Mouse (Mus musculus) urinary bladder, postnatal 14 days (tissue): ENCODE measurements at regions not wholly inside any gene's neighbourhood (a gene's known extent, or its start where the extent isn't known, plus 50 kb on each side); places are given as distances from the start of the nearest gene placed in this dataset.

Source experiments
- DNase-seq: peaks from one replicate; pipeline ENCODE4 v3.0.0; 2021; ENCODE audit warnings: low spot score

DNA sequence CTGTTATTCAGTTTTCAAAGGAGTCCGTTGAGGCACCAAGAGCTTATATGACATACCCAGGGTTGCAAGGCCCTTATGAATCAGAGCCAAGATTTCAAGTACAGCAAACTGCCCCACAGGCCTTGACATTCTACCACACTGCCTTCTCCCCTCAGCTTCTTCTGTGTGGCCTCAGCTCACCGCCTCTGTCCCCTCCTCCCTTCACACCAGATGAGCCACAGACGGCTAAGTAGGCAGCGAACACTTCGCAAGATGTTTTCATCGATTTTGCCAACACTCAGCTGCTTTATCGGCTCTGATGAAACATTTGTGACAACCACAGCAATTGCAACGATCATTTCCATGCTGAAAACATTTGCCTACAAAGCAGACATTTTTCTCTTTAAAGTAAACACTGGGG lies 556.7 kb downstream of the Insc start:
- DNase-seq, result no peak

DNA sequence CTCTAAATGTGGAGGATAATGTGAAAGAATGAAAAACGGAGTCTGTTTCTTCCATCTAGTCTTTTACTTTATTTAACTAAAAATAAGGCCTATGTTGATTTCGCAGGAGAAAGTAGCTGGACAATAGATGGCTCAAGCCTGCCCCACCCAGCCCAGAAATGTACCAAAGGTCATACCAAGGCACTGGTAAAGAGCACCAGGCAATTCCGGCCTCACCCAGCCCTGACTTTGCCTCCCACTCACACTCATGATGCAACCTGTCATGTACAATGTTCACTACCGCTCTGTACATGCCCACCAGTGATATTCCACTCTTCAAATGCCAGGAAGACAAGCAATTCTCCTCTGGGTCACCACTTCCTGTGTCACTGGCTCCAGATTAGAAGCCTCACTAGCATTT lies 564.9 kb downstream of the Insc start:
- DNase-seq, result peak; percentile 6

DNA sequence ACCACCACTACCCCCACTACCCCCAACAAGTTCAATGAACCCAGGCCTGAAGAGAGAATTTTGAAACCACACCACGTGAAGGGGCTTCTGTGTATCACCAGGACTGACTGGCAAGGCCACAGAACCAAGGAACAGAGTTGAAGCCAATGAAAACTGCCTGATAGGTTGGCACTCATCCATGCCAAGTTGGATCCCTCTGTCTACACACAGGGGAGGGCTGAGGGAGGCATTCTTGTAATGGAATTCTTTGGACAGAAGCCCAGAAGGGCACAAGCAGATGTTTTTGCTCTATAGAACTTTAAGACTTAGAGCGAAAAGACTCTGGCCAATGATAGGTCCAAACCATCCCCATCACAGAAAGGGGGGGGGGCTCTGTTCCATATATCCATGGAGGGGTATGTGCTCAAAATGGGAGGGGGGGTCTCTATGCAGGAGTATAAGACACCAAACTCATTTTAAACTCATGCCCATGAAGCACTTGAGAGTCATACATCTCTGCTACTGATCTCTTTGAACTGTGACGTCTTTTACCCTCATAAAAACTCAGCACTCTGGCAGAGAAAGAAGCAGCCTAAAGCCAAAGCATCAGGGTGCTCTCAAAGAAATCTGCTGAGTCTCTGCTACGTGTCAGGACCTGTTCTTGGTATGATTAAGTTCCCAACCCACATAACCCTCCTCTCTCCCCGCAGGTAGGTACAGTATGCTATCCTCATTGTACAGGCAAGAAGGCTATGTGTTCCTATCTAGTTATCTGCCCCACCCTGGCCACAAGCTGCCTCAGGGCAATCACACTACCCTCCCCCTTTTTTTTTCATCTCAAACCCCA lies 567.1 kb downstream of the Insc start:
- DNase-seq, result peak; percentile 42

DNA sequence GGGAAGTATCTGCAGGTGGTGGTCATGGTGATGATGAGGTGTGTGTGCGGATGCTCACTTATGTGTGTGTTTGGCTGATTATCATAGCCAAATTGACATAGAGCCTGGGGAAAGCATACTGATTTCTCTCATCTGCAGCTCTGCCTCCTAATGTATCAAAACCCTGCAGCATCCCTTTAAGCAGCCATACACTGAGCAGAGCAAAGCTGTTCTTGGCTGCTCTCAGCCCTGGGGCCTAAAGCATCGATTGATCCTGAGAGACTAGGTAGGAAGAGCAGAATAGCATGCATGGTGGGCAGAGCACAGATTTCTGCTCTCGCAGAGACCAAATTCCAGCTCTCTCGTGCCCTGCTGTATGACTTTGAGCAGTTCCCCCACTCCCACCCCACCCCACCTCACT lies 576.0 kb downstream of the Insc start:
- DNase-seq, result no peak

DNA sequence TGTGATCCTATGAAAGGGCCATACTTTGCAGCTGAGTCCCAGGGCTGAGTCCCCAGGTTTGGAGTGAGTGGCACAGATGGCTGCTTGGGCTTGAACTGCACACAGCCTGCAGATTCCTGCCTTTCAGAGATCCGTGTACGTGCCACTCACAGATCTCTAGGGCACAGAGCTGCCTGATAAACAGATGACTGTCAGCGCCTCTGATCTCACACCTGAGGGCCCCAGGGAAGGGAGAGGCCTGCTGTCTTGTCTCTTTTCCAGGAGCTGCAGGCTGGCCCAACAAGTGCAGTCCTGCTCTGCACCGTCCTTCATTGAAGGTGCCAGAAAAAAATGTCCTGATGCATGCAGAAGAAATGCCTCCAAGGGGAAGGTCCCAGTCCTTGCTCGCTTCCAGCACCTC lies 579.5 kb downstream of the Insc start:
- DNase-seq, result no peak

DNA sequence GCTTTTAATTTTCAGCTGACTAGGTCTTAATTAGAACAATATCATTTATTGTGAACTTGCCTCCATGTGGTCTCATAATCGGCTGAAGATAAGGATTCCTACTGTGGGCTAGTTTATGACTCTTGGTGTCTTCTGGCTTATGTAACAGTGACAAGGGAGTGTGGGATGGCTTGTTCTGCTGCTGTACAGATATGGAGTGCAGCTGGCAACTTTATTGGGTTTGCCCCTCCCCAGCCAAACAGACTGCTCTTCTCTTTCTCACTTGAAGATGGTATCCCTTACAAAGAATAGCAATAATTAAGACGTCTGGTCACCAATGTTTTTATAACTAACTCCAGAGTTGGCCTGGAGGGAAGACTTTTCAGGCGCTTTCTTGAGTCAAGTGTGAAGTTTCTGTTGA lies 584.8 kb downstream of the Insc start:
- DNase-seq, result no peak

DNA sequence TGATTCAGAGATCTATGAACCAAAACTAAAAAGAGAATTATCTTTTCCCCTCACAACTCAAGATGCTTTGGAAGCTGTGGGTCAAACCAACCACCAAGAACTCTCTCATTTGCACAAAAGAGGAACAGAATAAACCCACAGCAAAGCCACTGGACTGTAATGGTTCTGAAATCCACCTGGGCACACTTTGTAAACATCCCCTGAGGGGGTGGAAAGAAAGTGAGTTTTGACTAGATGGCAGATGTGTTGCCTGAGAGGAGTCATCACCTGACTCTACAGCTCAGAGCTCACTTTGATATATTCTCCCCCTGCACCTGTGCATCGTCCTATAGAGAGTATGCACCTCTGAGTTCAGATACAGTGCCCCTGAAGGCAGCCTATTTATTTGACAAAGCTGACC lies 588.2 kb downstream of the Insc start:
- no peak for DNase-seq

DNA sequence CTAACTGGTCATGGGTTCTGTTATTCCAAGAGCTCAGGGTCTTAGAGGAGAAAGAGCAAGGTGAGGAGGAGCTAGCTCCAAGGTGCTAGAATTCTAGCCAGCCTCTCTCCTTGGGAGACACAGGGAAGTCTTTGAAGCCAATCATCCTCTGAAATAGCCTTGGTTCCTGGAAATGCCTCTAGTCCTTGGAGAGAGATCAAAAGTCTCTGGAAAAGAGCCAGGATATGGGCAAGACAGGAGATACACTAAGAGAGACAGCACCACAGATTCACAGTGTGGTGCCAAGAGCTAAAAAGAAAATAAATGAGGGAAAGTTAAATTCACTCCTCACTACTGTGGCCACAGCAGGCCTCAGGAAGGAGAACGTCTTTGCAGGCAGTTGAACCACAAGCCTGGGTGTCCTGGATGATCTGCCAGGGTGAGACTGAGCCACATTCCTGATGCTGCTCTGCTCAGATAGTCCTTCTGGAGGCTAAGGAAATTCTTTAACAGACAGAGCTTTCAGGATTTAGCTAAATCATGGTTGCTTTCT lies 589.6 kb downstream of the Insc start:
- DNase-seq, result no peak

DNA sequence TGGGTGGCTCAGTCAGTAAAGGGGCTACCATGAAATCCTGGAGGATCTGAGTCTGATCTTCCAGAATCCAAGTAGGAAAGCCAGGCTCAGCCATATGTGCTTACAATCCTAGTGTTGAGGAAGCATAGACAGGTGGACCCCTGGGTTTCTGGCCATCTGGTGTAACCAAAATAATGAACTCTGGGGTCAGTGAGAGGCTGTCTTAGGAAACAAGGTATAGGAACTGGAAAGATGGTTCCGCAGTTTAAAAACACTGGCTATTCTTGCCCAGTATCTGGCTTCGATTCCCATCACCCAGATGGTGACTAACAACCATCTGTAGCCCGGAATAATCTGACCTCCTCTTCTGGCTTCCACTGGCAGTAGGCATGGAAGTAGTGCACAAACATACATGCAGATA lies 591.6 kb downstream of the Insc start:
- no peak for DNase-seq

DNA sequence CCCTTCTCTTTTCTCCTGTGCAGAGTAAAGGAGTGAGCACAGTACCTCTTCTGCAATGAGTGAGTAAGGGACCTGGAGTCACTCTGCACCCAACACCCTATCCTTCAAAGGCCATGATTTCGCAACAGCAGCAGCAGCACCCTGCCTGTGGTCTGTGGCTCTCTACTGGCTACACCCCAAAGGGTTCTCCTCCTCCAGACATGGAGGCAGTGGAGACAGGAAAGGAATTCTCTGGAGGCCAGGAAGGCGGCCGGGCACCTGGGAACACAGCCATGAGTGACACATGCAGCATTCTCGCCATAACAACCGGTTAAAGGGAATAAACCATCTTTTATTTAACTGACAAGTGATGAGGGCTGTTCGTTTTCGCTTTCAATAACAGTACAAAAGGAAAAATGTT lies 596.7 kb downstream of the Insc start:
- DNase-seq, result no peak

DNA sequence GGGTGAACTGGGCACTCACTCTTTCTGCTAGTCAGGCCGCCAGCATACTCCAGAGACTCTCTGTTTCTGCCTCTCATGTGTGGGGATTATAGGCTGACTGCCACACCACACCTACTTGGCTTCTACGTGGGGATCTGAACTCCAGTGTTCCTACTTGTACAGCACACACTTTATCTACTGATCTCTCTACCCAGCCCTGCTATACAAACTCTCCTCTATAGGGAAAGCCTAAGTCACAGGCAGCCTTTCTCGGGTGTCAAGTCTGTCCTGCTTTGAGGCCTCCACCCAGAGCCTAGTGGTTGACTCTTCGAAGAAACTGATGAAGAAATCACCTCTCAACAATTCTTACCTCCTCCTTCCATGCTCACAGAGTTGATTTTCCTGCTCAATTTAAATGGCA lies 597.5 kb downstream of the Insc start:
- DNase-seq, result peak; percentile 3

DNA sequence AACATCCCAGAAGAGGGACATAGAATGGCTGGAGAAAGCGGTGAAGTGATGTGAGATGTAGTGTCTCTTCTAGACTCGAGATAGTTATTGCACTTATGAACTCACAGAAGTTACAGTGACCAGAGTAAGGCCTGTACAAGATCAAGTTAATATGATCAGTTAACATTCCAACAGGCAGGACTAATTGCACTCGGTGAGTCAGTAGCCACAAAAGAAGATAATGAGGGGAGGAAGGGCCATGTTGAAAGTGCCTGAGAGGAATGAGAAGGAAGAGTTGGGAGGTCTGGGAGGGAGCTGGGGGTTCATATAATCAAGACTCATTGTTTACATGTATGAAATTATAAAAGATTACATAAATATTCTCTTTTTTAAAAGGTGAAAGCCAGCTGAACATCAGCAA lies 602.3 kb downstream of the Insc start:
- no peak for DNase-seq

DNA sequence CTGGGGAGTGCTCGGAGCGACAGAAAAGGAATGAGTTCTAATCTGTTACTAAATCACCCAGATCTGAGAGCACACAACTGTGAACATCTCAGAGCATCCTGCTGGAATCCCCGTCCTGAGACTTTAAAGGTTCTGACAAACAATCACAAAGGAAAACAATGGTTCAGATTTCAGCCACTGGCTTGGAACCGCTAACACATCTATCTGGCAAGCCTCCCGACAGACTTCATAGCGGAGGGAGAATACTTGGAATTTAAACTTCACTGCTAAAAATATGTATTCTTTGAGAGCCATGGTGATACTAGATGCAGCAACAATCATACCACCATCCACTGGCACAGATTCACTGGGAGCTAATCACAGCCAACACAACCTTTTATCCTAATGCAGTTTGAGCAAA lies 615.2 kb downstream of the Insc start:
- DNase-seq, result no peak

DNA sequence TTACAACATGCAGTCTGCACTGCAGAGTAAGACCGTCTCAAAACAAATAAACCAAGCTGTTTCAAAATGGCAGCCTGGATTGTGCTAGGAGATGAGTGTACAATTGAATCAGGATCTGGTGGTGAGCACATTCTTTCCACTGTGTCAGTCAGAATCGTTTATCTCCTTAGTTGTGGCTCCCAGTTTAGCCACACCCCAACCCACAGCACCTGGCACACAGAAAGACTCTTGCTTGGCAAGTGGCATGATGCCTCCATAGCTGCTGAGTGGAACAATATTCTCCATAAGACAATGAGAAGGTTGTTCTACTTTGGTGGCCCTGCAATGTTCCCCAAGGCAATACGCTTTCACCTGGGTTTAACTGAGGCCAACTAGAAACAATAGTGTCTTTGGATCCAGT lies 616.6 kb downstream of the Insc start:
- DNase-seq, result no peak

DNA sequence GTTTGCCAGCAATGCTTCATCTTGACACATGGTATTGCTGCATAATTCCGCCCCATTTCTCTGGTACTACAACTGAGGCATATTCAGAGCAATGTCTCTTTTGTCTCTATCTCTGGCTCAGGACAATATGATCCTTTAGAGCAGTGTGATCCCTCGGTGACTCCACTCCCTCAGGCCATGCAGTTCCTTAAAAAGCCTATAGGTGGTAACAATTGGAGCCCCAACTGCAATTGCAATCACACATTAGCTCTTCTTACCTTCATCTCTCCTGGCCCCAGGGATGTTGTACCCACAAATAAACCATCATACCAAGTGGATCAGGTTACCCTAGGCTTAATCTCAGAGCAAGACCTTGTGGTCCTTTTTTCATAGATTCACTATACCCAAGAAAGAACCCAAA lies 618.6 kb downstream of the Insc start:
- no peak for DNase-seq

DNA sequence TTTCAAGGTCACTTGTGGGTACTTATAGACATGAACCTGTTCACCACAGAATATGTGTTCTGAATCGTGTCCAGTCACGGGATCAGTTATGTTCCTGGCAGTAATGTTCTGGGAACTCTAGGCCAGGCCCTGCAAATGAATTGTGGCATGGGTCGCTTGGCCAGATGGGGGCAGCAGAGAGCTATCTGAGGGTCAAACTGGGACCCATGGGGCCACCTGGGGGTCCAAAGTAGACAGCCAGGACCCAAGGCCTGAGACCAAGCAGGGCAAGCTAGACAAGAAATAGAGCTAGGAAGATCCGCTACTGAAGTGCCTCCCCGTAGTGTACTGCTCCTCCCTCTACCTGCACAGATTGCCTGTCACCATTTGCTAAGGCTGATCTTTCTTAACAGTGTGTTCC lies 623.4 kb downstream of the Insc start:
- DNase-seq, result peak; percentile 61

DNA sequence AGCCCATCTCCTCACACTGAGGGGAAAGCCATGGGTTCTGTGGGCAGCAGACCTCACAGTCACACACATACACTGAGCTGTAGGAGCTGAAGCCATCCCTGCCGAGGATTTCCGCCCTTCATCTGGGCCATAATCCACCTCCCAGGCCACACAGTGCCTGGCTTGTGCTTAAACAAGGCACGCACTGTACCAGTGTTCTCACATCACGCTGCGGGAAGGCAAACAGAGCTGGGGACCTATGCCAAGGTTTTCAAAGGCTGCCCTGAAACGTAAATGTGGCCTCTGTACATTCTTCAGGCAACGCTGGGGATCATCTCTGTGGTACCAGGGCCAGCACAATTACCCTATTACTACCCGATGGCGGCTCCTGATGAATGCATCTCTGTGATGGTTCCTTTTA lies 627.6 kb downstream of the Insc start:
- DNase-seq, result no peak

DNA sequence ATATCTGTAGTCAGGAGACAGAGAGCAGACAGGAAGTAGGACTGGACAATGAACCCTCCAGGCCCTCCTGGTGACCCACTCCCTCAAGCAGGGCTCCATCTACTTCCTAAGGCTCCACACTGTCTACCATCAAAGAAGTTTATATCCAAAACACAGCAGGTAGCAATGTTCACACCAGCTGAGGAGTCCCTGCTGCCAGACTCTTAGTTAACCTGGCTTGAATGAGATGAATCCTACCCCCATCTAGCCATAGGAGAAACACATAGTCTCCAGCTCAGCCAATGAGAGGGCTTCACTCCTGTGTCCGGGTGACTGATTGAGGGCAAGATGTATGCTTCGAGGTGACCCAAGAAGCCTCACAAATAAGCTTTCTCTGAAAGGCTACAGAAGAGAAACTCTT lies 629.4 kb downstream of the Insc start:
- no peak for DNase-seq

DNA sequence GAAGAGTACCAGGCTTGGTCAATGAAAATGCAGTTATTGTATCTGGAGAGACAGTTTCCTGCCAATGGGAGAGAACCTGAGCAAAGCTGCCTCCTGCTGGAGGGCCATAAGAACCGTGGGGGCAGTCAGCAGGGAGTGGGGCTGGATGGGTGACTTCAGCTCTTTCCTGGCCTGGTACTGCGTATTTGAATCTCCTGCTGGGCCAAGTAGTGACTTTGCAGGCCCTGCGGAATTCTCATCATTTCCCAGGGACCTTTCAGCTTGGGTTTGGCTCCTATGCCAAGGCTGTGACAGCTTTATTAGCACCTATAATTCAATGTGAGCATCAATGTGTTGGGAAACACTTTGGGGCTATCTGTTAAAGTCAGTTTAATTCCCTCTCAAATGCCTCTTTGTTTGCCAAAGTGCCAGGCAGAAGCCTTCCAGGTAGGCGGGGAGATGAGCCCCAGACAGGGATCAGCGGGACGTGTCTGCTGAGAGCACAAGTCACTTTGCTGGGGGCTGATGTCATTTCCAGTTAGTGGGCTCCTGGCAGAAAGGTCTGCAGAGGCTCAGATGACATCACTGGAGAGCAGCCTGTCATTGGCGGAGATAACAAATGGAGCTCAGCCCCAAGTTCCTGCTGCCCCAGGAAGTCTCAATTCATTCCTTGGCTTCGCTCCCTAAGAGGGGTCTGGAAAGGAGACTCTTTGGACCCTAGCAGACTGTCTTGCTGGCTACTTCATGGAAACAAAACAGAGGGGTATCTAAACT lies 630.5 kb downstream of the Insc start:
- no peak for DNase-seq

DNA sequence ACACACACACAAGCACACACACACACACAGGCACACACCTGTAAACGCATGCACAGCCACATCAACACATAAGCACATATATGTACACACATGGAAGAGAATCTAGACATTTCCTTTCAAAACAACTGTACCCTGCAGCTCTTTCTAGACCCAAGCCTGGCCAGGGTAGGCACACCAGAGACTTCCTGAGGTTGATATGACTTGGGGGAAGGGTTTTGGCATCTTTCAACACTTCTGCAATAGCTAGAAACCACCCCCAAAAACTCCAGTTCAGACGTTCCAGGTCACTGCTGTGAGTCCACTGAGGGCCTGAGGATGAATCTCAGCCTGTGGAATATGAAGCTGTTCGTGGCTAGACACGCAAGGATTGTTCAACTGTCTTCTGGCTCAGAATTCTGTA lies 632.6 kb downstream of the Insc start:
- DNase-seq, result no peak

DNA sequence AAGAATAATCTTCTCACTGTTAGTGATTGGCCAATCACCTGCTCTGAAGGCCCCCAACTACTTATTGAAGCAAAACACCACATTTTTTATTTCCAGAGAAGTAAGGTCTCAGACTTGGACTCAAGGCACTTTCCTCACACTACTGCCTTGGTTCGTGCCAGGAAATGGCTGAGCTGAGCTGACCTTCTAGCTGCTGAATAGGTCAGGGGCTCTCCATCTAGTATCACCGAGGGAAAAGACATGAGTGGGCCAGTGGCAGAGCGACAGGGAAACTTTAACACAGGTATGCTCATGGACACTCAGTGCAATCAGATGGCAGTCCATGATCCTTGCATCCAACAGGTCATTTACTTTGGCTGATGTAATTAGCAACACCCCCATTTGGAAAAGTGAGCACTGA lies 635.3 kb downstream of the Insc start:
- DNase-seq, result no peak

DNA sequence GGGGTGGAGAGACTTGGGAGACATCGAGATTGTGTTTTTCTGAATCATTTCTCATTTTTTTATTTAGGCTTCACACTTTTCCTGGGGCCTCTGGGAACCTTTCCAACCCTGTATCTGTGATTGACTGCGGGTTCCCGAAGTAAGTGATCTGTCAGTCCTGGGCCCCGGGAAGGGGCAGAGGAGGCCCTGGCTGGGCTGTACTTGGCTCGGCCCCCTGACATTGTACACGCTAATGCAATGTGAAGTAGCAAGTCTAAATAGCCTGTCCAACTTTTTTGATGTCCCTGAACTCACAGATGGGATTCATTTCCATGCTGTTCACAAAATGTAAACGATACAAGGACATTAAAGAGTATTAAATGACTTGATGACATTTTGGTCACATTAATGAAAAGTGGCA lies 636.1 kb downstream of the Insc start:
- no peak for DNase-seq

DNA sequence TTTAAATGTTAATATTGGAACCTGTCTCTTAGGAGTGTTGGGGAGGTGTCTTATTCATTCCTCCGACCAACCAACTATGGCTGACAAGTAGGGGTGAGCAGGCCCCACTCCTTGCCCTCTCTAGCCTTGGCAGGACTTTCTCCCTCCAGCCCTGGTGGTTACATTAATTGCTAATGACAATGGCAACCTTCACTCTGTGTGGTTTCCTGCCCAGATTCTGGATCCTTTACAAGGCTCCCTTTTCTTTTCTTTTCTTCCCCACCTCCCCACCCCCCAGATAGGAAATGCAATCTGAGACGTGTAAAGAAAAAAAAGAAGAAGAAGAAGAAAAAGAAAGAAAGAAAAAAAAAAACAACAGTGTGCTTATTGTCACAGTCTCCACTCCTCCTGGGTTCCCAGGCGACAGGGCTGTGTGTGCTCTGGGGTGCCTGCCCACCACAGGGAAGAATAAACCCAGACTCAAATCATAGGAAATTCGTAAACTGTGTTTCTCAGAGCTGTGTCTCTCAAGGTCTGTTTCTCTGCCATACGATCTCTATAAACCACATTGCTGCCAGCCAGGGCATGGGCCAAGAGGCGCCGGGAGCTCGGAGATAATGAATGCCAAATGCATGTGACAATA lies 637.6 kb downstream of the Insc start:
- DNase-seq, result no peak
